Mouse (Mus musculus) midbrain, embryonic 11.5 days (tissue): Measurements from ENCODE around the gene Large1. TPM values are rescaled to one million over a fixed set of nuclear protein-coding genes. Genes with fewer than 3 reads are reported as not detected.

ENCODE experiments used
- ATAC-seq: fragments of 200-750 bp; cut with Nextera tagmentation; 2 replicates; pipeline ENCODE4 v1.8.0; 2017; ENCODE audit warnings: moderate TSS enrichment, moderate library complexity; ENCODE audit not compliant: low FRiP score
- DNase-seq: peaks from one replicate; pipeline ENCODE4 v3.0.0; 2015; ENCODE audit warnings: low spot score; ENCODE audit errors: missing footprints
- H3K27ac ChIP-seq: fragments of 300-500 bp; sonication (generic); 2 replicates; pipeline ENCODE4 v1.5.1; 2014; ENCODE audit warnings: low read depth, low read length
- H3K27me3 ChIP-seq: fragments of 300-500 bp; sonication (generic); 2 replicates; pipeline ENCODE4 v1.6.1; 2014; ENCODE audit warnings: mild to moderate bottlenecking, low read length, moderate library complexity, mixed read lengths; ENCODE audit not compliant: control insufficient read depth, insufficient read depth
- H3K36me3 ChIP-seq: fragments of 300-500 bp; sonication (generic); 2 replicates; pipeline ENCODE4 v1.6.1; 2014; ENCODE audit warnings: mild to moderate bottlenecking, low read length, moderate library complexity, mixed read lengths; ENCODE audit not compliant: control insufficient read depth, insufficient read depth
- H3K4me1 ChIP-seq: fragments of 300-500 bp; sonication (generic); 2 replicates; pipeline ENCODE4 v1.6.1; 2014; ENCODE audit warnings: low read length; ENCODE audit not compliant: control insufficient read depth, insufficient read depth
- H3K4me2 ChIP-seq: fragments of 300-500 bp; sonication (generic); 2 replicates; pipeline ENCODE4 v1.6.1; 2014; ENCODE audit warnings: mild to moderate bottlenecking, moderate library complexity
- H3K4me3 ChIP-seq: fragments of 300-500 bp; sonication (generic); 2 replicates; pipeline ENCODE4 v1.5.1; 2014; ENCODE audit warnings: low read depth, low read length
- H3K9ac ChIP-seq: fragments of 300-500 bp; sonication (generic); 2 replicates; pipeline ENCODE4 v1.6.1; 2014; ENCODE audit warnings: low read length
- H3K9me3 ChIP-seq: fragments of 300-500 bp; sonication (generic); 2 replicates; pipeline ENCODE4 v1.6.1; 2016; ENCODE audit warnings: low read length; ENCODE audit not compliant: control insufficient read depth
- WGBS: fragments of 180-500 bp; shearing (Covaris S2); extraction: QIAGEN DNeasy Blood & Tissue Kit; methylation state at CpG from one replicate; pipeline ENCODE4 v1.1.7; 2014; 5-methylcytosine and 5-hydroxymethylcytosine counted together
- polyA plus RNA-seq: library from polyadenylated mRNA; unstranded; fragments of >200 nt; fragmentation: Nextera tagmentation; extraction: Ambion mirVana; gene quantifications from 2 replicates; pipeline ENCODE4 v1.2.1, GENCODE M21; 2014

The Large1 gene
- polyA plus RNA-seq, 1 experiment from 2014 or later = 8.4 TPM

GRCm38 (mm10) chr8:73310471-73310870, 42.9 kb downstream of the Large1 start:
- H3K4me3 ChIP-seq = no peak overlapping the region
- no peaks in the 10 kb centered on the region for H3K9me3 ChIP-seq
- H3K27me3 ChIP-seq = no peaks in the 10 kb centered on the region
- no peak overlapping the region for H3K9ac ChIP-seq
- H3K4me2 ChIP-seq = no peak overlapping the region
- DNase-seq (no peak), ATAC-seq (no peak)
- no peak overlapping the region for H3K27ac ChIP-seq
- no peaks in the 10 kb centered on the region for H3K4me1 ChIP-seq
- H3K36me3 ChIP-seq = no peaks in the 10 kb centered on the region
- 91% methylated on average over 1 of the region's 1 CpGs for WGBS

GRCm38 (mm10) chr8:73310036-73310435, 43.3 kb downstream of the Large1 start:
- Histone ChIP-seq H3K36me3 (no peaks in the 10 kb centered on the region), H3K4me3 (no peak overlapping the region), H3K9ac (no peak overlapping the region), H3K4me1 (no peaks in the 10 kb centered on the region), H3K4me2 (no peak overlapping the region), H3K27me3 (no peaks in the 10 kb centered on the region), H3K9me3 (no peaks in the 10 kb centered on the region), H3K27ac (no peak overlapping the region)
- DNase-seq = no peak
- ATAC-seq = no peak

- no peak overlapping the region for H3K9ac ChIP-seq
- no peaks in the 10 kb centered on the region for H3K9me3 ChIP-seq
- ATAC-seq (no peak), DNase-seq (no peak)
- no peaks in the 10 kb centered on the region for H3K36me3 ChIP-seq
- H3K27ac ChIP-seq = no peak overlapping the region
- H3K27me3 ChIP-seq = no peaks in the 10 kb centered on the region
- H3K4me3 ChIP-seq = no peak overlapping the region
- 78% methylated on average over 4 of the region's 4 CpGs for WGBS
- no peak overlapping the region for H3K4me2 ChIP-seq
- H3K4me1 ChIP-seq = no peaks in the 10 kb centered on the region
Observed at GRCm38 (mm10) chr8:73303907-73304306, 49.4 kb downstream of the Large1 start.

GRCm38 (mm10) chr8:73302947-73303346, 50.4 kb downstream of the Large1 start:
- 83% methylated on average over 3 of the region's 3 CpGs for WGBS
- Histone ChIP-seq H3K36me3 (no peaks in the 10 kb centered on the region), H3K9me3 (no peaks in the 10 kb centered on the region), H3K4me2 (no peak overlapping the region), H3K4me1 (no peaks in the 10 kb centered on the region), H3K9ac (no peak overlapping the region), H3K4me3 (no peak overlapping the region), H3K27me3 (no peaks in the 10 kb centered on the region), H3K27ac (no peak overlapping the region)
- DNase-seq (no peak), ATAC-seq (no peak)

- DNase-seq (no peak), ATAC-seq (no peak)
- Histone ChIP-seq H3K9ac (no peak overlapping the region), H3K27ac (no peak overlapping the region), H3K4me1 (no peaks in the 10 kb centered on the region), H3K9me3 (no peaks in the 10 kb centered on the region), H3K36me3 (no peaks in the 10 kb centered on the region), H3K4me3 (no peak overlapping the region), H3K4me2 (no peak overlapping the region), H3K27me3 (no peaks in the 10 kb centered on the region)
Observed at GRCm38 (mm10) chr8:73295531-73295930, 57.8 kb downstream of the Large1 start.

- DNase-seq (no peak), ATAC-seq (no peak)
- Histone ChIP-seq H3K4me1 (no peaks in the 10 kb centered on the region), H3K27ac (no peak overlapping the region), H3K4me3 (no peak overlapping the region), H3K27me3 (no peaks in the 10 kb centered on the region), H3K9me3 (no peaks in the 10 kb centered on the region), H3K9ac (no peak overlapping the region), H3K4me2 (no peak overlapping the region), H3K36me3 (no peaks in the 10 kb centered on the region)
- WGBS = 80% methylated on average over 2 of the region's 2 CpGs
Observed at GRCm38 (mm10) chr8:73293655-73294054, 59.7 kb downstream of the Large1 start.

- Histone ChIP-seq H3K36me3 (no peaks in the 10 kb centered on the region), H3K27ac (no peak overlapping the region), H3K4me2 (no peak overlapping the region), H3K9ac (no peak overlapping the region), H3K27me3 (no peaks in the 10 kb centered on the region), H3K9me3 (no peaks in the 10 kb centered on the region), H3K4me1 (no peaks in the 10 kb centered on the region), H3K4me3 (no peak overlapping the region)
- DNase-seq = no peak
- ATAC-seq = no peak
- WGBS = 88% methylated on average over 2 of the region's 2 CpGs
Observed at GRCm38 (mm10) chr8:73291630-73292029, 61.7 kb downstream of the Large1 start.

GRCm38 (mm10) chr8:73290636-73291035, 62.7 kb downstream of the Large1 start:
- Histone ChIP-seq H3K27ac (no peak overlapping the region), H3K27me3 (no peaks in the 10 kb centered on the region), H3K9me3 (no peaks in the 10 kb centered on the region), H3K9ac (no peak overlapping the region), H3K4me3 (no peak overlapping the region), H3K4me1 (no peaks in the 10 kb centered on the region), H3K4me2 (no peak overlapping the region), H3K36me3 (no peaks in the 10 kb centered on the region)
- DNase-seq = no peak
- no peak for ATAC-seq
- 89% methylated on average over 2 of the region's 2 CpGs for WGBS

- DNase-seq (no peak), ATAC-seq (no peak)
- no peaks in the 10 kb centered on the region for H3K27me3 ChIP-seq
- H3K27ac ChIP-seq = no peak overlapping the region
- H3K4me1 ChIP-seq = no peaks in the 10 kb centered on the region
- H3K4me3 ChIP-seq = no peak overlapping the region
- no peak overlapping the region for H3K9ac ChIP-seq
- H3K4me2 ChIP-seq = no peak overlapping the region
- H3K36me3 ChIP-seq = no peaks in the 10 kb centered on the region
- no peaks in the 10 kb centered on the region for H3K9me3 ChIP-seq
- 81% methylated on average over 2 of the region's 2 CpGs for WGBS
Observed at GRCm38 (mm10) chr8:73289831-73290230, 63.5 kb downstream of the Large1 start.

GRCm38 (mm10) chr8:73281996-73282395, 71.3 kb downstream of the Large1 start:
- Histone ChIP-seq H3K27ac (no peak overlapping the region), H3K4me3 (no peak overlapping the region), H3K27me3 (no peaks in the 10 kb centered on the region), H3K9ac (no peak overlapping the region), H3K36me3 (no peaks in the 10 kb centered on the region), H3K9me3 (no peaks in the 10 kb centered on the region), H3K4me2 (no peak overlapping the region), H3K4me1 (no peaks in the 10 kb centered on the region)
- DNase-seq (no peak), ATAC-seq (no peak)
- 84% methylated on average over 4 of the region's 4 CpGs for WGBS
